Mouse (Mus musculus): ENCODE data around the gene Arhgap35. TPM values are rescaled to one million over a fixed set of nuclear protein-coding genes. Genes with fewer than 3 reads are reported as not detected.

The Arhgap35 gene
- polyA plus RNA-seq, 1 experiment from 2014 or later, result 7.3 TPM

DNA sequence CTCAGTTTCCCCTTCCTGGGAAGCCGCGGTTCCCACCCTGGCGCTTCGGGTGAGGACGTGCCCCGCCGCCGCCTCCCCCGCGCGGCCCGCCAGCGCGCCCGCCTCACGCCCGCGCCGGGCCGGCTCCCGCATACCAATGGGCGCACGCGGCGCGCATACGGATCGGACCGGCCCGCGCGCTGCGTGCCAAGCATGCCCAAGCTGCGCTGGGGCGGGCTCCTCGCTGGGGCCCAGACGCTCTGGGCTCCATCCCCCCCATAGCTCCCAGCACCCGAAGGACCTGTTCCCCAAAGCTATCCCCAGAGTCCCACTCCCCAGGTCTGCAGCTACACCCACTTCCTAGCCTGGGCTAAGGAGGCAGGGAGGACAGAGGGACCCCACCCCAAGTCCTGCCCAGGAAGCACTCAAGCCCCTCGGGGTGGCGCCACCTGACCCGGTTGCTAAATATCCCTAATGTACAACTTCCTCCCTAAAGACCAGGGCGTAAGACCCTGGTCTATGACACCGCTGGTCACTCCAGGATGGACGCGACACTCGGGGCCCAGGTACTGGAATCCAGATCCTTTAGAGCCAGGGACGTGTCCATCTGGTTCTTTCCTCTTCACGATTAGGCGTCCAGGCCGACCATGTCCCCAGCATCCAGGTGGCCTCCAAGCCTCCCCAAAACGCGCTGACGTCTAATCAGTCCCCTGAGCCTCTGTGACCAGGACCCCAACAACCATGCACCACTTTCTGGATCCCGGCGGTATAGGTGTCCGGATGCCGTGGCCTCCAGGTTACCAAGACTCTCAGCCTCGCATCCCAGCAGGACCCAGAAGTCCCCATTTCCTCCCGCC, 138.8 kb downstream of the Arhgap35 start:
- Histone ChIP-seq H3K36me3 (ENCODE audit: inconsistent target) (no peaks in the 10 kb centered on the region), H3K79me2 (ENCODE audit: inconsistent target) (no peaks in the 10 kb centered on the region), H3K4me3 (ENCODE audit: inconsistent target) (no peak overlapping the region), H3K27ac (no peak overlapping the region)
- 5% methylated on average over 56 of the region's 59 CpGs for WGBS (ENCODE audit: missing documents)

DNA sequence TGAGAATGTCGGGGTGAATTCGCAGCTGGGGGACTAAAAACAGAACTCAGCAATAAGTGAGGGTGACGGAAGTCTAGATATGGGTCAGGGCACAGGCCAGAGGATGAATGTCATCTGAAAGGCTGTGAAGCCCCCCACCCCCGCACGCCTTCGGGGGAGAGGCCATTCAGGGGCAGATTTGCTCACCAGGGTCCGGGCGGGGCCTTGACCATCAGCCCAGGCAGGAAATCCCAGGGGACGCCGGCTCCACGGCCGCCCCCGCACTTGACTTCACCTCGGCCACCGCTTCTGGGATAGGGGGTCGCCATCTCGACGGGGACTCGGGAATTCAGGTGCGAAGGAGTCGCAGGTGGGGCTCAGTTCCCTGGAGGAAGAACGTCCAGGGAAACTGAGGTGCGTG, 139.5 kb downstream of the Arhgap35 start:
- Histone ChIP-seq H3K36me3 (ENCODE audit: inconsistent target) (no peaks in the 10 kb centered on the region), H3K79me2 (ENCODE audit: inconsistent target) (no peaks in the 10 kb centered on the region), H3K27ac (no peak overlapping the region), H3K4me3 (ENCODE audit: inconsistent target) (no peak overlapping the region)
- WGBS (ENCODE audit: missing documents), result 8% methylated on average over 23 of the region's 23 CpGs

DNA sequence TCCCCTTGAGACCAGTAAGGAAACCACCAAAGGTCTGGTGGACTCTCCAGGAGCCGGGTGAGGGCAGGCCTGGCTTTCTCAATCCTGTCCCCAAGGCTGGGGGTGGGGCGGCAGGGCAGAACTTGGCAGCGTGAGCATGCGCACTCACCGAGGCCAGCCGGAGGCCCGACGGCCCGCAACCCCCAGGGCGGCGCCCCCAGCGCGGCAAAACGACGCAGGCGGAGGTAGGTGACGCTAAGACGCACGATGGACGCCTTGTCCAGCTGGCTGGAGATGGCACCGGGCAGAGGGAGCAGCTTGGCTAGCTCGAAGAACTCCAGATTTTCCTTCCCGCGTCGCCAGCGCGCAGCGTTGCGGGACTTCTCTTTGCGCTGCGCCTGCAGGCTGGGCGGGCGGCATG, 140.3 kb downstream of the Arhgap35 start:
- Histone ChIP-seq H3K27ac (no peak overlapping the region), H3K4me3 (ENCODE audit: inconsistent target) (no peak overlapping the region), H3K36me3 (ENCODE audit: inconsistent target) (no peaks in the 10 kb centered on the region), H3K79me2 (ENCODE audit: inconsistent target) (no peaks in the 10 kb centered on the region)
- 10% methylated on average over 32 of the region's 33 CpGs for whole genome bisulfite sequencing (ENCODE audit: missing documents)

DNA sequence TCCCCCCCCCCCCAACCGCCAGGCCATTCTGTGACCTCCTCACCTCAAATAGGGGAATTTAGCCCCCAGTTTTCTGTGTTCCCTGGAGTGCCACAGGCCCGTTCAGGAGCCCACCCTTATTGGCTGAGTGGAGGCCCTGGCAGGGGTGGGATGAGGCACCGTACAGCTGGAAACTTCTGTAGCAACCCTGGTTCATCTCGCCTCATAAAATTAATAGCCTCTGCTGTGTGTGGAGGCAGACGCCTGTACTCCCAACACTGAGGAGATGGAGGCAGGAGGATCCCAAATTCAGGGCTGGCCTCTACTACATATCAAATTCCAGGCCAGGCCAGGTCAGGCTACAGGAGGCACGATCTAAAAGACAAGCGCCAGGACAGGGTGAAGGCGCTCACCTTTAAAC, 140.9 kb downstream of the Arhgap35 start:
- Histone ChIP-seq H3K36me3 (ENCODE audit: inconsistent target) (no peaks in the 10 kb centered on the region), H3K27ac (no peak overlapping the region), H3K4me3 (ENCODE audit: inconsistent target) (no peak overlapping the region), H3K79me2 (ENCODE audit: inconsistent target) (no peaks in the 10 kb centered on the region)
- WGBS (ENCODE audit: missing documents), result 83% methylated on average over 8 of the region's 8 CpGs

DNA sequence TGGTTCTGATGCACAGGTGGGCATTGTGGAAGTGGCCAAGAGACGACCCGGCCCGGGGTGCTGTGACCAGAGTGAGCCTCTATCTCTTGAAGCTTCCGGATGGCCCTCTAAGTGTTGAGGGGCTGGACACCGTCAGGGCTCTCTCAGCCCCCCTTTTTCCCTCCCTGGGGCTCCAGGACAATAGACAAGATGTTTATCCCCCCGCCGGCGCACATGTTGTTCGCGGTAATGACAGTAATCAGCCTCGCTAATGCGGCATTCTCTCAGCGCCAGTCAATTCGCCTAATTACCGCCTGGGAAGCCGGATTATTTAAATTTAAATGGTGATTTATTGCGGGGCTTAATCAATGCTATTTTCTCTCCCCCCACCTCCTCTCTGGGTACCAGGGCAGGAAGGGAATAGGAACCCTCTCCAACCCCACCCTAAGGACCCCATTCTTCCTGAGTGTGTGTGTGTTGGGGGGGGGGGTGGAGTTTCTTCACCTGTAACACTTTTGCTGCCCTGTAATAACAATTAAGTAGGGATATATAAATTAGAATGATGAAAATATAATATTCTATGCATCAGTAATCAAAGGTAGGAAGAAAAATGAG, 142.6 kb downstream of the Arhgap35 start:
- no peak overlapping the region for H3K4me3 ChIP-seq (ENCODE audit: inconsistent target)
- H3K36me3 ChIP-seq (ENCODE audit: inconsistent target), result no peaks in the 10 kb centered on the region
- no peaks in the 10 kb centered on the region for H3K79me2 ChIP-seq (ENCODE audit: inconsistent target)
- WGBS (ENCODE audit: missing documents), result 44% methylated on average over 16 of the region's 17 CpGs
- no peak overlapping the region for H3K27ac ChIP-seq

DNA sequence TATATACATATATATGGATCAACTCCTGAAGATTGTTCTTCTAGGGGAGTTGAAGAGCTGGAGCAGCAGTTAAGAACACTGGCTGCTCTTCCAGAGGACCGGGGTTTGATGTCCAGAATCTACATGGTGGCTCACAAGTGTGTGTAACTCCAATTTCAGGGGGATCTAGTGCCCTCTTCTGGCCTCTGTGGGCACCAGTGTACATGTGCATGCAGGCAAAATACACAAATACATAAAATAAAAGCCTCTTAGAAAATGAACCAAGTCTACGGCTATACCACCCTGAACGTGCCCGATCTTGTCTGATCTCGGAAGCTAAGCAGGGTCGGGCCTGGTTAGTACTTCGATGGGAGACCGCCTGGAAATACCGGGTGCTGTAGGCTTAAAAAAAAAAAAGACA, 143.2 kb downstream of the Arhgap35 start:
- Histone ChIP-seq H3K36me3 (ENCODE audit: inconsistent target) (no peaks in the 10 kb centered on the region), H3K79me2 (ENCODE audit: inconsistent target) (no peaks in the 10 kb centered on the region), H3K27ac (no peak overlapping the region), H3K4me3 (ENCODE audit: inconsistent target) (no peak overlapping the region)
- WGBS (ENCODE audit: missing documents), result 42% methylated on average over 9 of the region's 9 CpGs

DNA sequence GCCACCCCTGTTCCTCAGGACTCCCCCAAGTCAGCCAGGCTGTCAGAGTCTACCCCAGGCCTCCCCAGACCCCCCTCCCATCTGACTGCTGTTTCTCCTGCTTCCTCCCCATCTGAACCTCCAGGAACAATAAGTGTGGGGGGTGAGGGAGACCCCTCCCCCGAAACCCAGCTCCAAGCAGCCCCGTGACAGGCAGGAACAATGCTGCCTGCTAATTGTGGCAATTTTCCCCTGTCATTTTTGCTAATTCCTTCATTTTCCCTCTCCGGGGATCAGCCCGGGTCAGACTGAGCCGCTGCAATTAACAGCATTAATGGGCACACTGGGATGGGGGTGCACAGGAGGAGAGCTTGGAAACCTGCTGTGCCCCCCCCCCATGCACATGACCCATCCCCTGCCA, 146.7 kb downstream of the Arhgap35 start:
- no peak overlapping the region for H3K27ac ChIP-seq
- no peaks in the 10 kb centered on the region for H3K79me2 ChIP-seq (ENCODE audit: inconsistent target)
- no peaks in the 10 kb centered on the region for H3K36me3 ChIP-seq (ENCODE audit: inconsistent target)
- H3K4me3 ChIP-seq (ENCODE audit: inconsistent target), result no peak overlapping the region
- 37% methylated on average over 5 of the region's 5 CpGs for WGBS (ENCODE audit: missing documents)

DNA sequence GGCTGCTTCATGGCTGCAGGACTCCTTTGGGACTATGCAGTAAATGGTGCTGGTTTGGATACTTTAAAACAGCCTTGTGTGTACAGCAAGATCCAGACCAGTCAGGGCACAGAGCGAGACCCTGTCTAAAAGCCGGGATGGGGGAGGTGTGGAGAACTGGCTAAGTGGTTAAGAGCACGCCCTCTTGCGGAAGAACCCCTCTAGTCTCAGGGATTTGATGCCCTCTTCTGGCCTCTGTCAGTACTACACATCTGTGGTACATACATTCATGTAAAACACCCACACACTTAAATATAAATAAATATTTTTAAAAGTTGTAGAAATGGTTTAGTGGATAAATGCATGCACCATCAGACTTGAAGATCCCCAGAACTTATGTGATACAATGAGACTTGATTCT, 148.2 kb downstream of the Arhgap35 start:
- Histone ChIP-seq H3K27ac (no peak overlapping the region), H3K36me3 (ENCODE audit: inconsistent target) (no peaks in the 10 kb centered on the region), H3K4me3 (ENCODE audit: inconsistent target) (no peak overlapping the region), H3K79me2 (ENCODE audit: inconsistent target) (no peaks in the 10 kb centered on the region)
- WGBS (ENCODE audit: missing documents), result 80% methylated on average over 3 of the region's 4 CpGs

DNA sequence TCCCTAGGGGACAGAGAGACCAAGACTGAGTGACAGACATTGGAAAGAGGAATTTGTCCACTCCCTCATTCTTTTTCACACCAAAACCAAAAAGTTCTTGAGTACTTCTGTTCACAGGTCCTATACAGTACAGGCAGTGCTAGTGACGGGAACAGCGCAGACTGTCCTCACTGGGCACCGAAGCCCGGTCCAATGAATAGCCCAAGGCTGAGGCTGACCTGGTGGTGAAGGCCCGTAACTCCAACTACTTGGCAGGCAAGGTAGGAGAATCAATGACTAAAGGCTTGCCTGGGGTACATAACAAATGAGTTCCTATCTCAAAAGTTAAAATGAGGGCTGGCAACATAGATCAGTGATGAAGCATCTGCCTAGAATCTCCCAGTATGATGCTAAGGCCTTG, 149.2 kb downstream of the Arhgap35 start:
- Histone ChIP-seq H3K27ac (no peak overlapping the region), H3K36me3 (ENCODE audit: inconsistent target) (no peaks in the 10 kb centered on the region), H3K79me2 (ENCODE audit: inconsistent target) (no peaks in the 10 kb centered on the region), H3K4me3 (ENCODE audit: inconsistent target) (no peak overlapping the region)
- 100% methylated on average over 3 of the region's 5 CpGs for WGBS (ENCODE audit: missing documents)

DNA sequence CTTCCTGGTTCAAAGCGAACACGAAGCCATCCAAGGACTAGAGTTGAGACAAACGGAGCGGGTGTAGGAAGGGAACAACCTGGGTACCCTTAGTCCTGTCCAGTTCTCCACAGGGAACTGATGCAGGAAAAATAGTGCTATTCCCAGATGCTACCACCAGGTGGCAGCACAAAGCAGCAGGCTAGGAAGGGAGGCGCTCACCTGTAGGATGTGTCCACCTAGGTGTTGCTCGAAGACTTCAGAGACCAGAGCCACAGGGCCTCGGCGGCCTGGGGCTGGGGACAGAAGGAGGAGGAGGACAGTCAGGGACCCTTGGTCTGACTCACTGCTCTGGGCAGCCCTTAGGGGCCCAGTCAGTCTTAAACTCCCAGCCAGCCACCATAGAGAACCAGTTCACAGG, 149.6 kb downstream of the Arhgap35 start:
- 8% methylated on average over 8 of the region's 8 CpGs for WGBS (ENCODE audit: missing documents)

DNA sequence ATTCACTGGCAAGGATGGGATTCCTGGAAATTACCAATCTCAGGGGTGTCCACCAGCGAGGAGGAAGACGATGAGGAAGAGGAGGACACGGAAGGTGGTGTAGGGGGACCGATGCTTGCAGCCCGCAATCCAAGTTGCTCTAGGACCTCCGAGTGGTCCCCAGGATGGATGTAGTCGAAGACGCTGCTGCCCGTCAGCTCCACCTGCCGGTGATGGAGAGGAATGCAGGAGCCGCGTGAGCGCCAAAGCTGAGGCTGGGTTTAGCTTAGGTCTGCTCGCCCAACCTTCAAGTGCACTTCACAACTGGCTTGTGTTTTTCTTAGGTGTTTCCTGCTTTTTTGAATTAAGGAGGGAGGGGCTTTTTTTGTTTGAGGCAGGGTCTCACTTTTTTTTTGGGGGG, 151.6 kb downstream of the Arhgap35 start:
- no peaks in the 10 kb centered on the region for H3K36me3 ChIP-seq (ENCODE audit: inconsistent target)
- no peaks in the 10 kb centered on the region for H3K79me2 ChIP-seq (ENCODE audit: inconsistent target)
- no peak overlapping the region for H3K4me3 ChIP-seq (ENCODE audit: inconsistent target)
- WGBS (ENCODE audit: missing documents), result 3% methylated on average over 14 of the region's 14 CpGs
- no peak overlapping the region for H3K27ac ChIP-seq

More for the DNA sequence above, 149.6 kb downstream of the Arhgap35 start:
- no peaks in the 10 kb centered on the region for H3K79me2 ChIP-seq (ENCODE audit: inconsistent target)
- no peak overlapping the region for H3K27ac ChIP-seq
- no peak overlapping the region for H3K4me3 ChIP-seq (ENCODE audit: inconsistent target)
- no peaks in the 10 kb centered on the region for H3K36me3 ChIP-seq (ENCODE audit: inconsistent target)

DNA sequence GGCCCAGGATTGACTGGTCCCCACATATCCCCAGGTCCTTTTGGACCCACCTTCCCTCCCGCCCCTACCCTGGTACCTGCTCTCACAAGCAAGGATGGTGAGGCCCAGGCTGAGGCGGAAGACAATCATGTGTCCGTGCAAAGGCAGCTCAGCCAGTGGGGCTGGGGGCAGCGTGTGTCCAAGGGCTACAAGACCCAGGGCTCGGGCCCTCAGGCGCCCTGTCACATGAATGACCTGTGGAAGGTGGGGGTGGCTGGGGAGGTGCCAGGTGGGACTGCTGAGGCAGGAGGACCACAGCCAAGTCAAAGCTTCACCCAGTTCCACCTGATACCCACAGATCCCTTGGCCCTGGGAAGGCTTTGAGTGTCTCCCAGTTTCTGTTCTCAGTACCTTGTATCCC, 153.1 kb downstream of the Arhgap35 start:
- H3K4me3 ChIP-seq (ENCODE audit: inconsistent target), result no peak overlapping the region
- 85% methylated on average over 6 of the region's 6 CpGs for WGBS (ENCODE audit: missing documents)
- H3K79me2 ChIP-seq (ENCODE audit: inconsistent target), result no peaks in the 10 kb centered on the region
- H3K36me3 ChIP-seq (ENCODE audit: inconsistent target), result no peaks in the 10 kb centered on the region
- no peak overlapping the region for H3K27ac ChIP-seq

DNA sequence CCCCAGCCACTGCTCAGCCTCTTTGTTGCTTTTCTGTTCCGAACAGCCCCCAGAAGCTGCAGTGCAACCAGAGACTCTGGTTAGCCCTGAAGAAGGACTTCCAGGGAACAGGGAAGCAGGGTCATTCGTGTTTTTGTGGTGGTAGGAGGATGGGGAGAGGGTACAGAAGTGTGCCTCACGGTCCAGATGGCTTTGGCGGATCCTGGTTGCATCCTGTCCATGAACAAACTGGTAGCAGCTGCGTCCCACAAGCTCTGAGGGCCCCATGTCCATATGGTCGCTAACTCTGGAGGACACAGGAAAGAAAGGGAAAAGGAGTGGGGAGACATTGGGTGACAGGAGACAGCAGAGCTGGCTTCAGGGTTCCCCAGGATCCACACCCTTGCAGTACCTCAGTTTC, 153.6 kb downstream of the Arhgap35 start:
- no peaks in the 10 kb centered on the region for H3K79me2 ChIP-seq (ENCODE audit: inconsistent target)
- H3K36me3 ChIP-seq (ENCODE audit: inconsistent target), result no peaks in the 10 kb centered on the region
- no peak overlapping the region for H3K27ac ChIP-seq
- 64% methylated on average over 6 of the region's 6 CpGs for WGBS (ENCODE audit: missing documents)
- no peak overlapping the region for H3K4me3 ChIP-seq (ENCODE audit: inconsistent target)

DNA sequence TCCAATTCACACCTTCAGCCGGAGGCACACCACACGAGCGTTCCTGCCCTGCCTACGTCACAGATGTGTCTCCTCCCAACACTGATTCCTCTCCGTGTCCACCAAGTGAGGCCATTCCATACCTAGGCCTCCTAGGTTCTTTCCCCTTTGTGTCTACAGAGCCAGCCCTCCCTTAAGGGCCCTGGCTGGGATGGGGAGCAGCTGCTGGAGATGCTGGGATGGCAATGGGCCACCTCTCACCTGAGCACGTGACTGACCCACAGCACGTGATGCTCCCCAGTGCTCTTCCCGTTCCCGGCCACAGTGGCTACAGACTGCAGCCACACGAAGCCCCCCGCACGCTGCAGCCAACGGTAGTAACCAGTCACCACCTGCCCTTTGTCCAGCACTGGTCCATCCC, 154.2 kb downstream of the Arhgap35 start:
- no peak overlapping the region for H3K4me3 ChIP-seq (ENCODE audit: inconsistent target)
- no peak overlapping the region for H3K27ac ChIP-seq

DNA sequence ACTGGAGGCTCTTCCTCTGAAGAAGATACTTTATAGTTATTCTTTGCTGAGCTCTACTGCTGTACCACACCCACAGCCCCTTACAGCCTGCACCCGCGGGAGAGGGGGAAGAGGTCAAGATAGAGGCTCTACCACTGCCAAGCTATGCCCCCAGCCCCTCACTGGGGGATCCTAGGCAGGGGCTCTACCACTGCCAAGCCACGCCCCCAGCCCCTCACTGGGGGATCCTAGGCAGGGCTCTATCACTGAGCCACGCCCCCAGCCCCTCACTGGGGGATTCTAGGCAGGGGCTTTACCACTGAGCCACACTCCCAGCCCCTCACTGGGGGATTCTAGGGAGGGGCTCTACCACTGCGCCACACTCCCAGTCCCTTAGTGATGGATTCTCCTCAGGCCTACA, 158.5 kb downstream of the Arhgap35 start:
- peaks cover 5% of the 10 kb centered on the region; the same call in 1 of the 2 replicates for H3K79me2 ChIP-seq (ENCODE audit: inconsistent target)
- WGBS (ENCODE audit: missing documents), result 83% methylated on average over 5 of the region's 5 CpGs
- no peak overlapping the region for H3K27ac ChIP-seq
- H3K4me3 ChIP-seq (ENCODE audit: inconsistent target), result no peak overlapping the region
- H3K36me3 ChIP-seq (ENCODE audit: inconsistent target), result no peaks in the 10 kb centered on the region

More for the DNA sequence above, 154.2 kb downstream of the Arhgap35 start:
- Histone ChIP-seq H3K36me3 (ENCODE audit: inconsistent target) (no peaks in the 10 kb centered on the region), H3K79me2 (ENCODE audit: inconsistent target) (no peaks in the 10 kb centered on the region)
- WGBS (ENCODE audit: missing documents), result 60% methylated on average over 13 of the region's 13 CpGs

Data from macrophage (primary cell).